Mouse (Mus musculus): ENCODE data around the gene Akap6. TPM values are rescaled to one million over a fixed set of nuclear protein-coding genes. Genes with fewer than 3 reads are reported as not detected.

Gene Akap6
- total RNA-seq, 2 experiments from 2014 or later, result 50.8 to 56.3 TPM

- DNase-seq, result peak; percentile 82
Observed at GRCm38 (mm10) chr12:52910819-52911218, 211.6 kb downstream of the Akap6 start.

- DNase-seq, result no peak
Observed at GRCm38 (mm10) chr12:52918939-52919338, 219.8 kb downstream of the Akap6 start.

- no peak for DNase-seq
Observed at GRCm38 (mm10) chr12:52922510-52922909, 223.3 kb downstream of the Akap6 start.

GRCm38 (mm10) chr12:52925448-52925847 lies 226.3 kb downstream of the Akap6 start:
- DNase-seq, result no peak

GRCm38 (mm10) chr12:52933832-52934231 lies 234.6 kb downstream of the Akap6 start:
- DNase-seq, result no peak

- no peak for DNase-seq
Observed at GRCm38 (mm10) chr12:52934989-52935388, 235.8 kb downstream of the Akap6 start.

GRCm38 (mm10) chr12:52938786-52939185 lies 239.6 kb downstream of the Akap6 start:
- DNase-seq, result no peak

- no peak for DNase-seq
Observed at GRCm38 (mm10) chr12:52939324-52939946, 240.3 kb downstream of the Akap6 start.

- no peak for DNase-seq
Observed at GRCm38 (mm10) chr12:52941941-52942340, 242.8 kb downstream of the Akap6 start.

GRCm38 (mm10) chr12:52944274-52944673 lies 245.1 kb downstream of the Akap6 start:
- no peak for DNase-seq

- no peak for DNase-seq
Observed at GRCm38 (mm10) chr12:52944949-52945348, 245.8 kb downstream of the Akap6 start.

GRCm38 (mm10) chr12:52950660-52951059 lies 251.5 kb downstream of the Akap6 start:
- DNase-seq, result no peak

- no peak for DNase-seq
Observed at GRCm38 (mm10) chr12:52957587-52957986, 258.4 kb downstream of the Akap6 start.

GRCm38 (mm10) chr12:52957994-52958393 lies 258.8 kb downstream of the Akap6 start:
- DNase-seq, result no peak

- peak; percentile 8 for DNase-seq
Observed at GRCm38 (mm10) chr12:52991745-52992144, 292.6 kb downstream of the Akap6 start.

- no peak for DNase-seq
Observed at GRCm38 (mm10) chr12:53012336-53012735, 313.2 kb downstream of the Akap6 start.

- no peak for DNase-seq
Observed at GRCm38 (mm10) chr12:53014539-53014938, 315.4 kb downstream of the Akap6 start.

- DNase-seq, result no peak
Observed at GRCm38 (mm10) chr12:53024575-53025246, 325.5 kb downstream of the Akap6 start.

GRCm38 (mm10) chr12:53027308-53027707 lies 328.1 kb downstream of the Akap6 start:
- no peak for DNase-seq

GRCm38 (mm10) chr12:53028926-53029325 lies 329.7 kb downstream of the Akap6 start:
- DNase-seq, result no peak

- DNase-seq, result no peak
Observed at GRCm38 (mm10) chr12:53029910-53030309, 330.7 kb downstream of the Akap6 start.

GRCm38 (mm10) chr12:53032762-53033161 lies 333.6 kb downstream of the Akap6 start:
- peak; percentile 18 for DNase-seq

GRCm38 (mm10) chr12:53033404-53033913 lies 334.3 kb downstream of the Akap6 start:
- DNase-seq, result peak; percentile 12

GRCm38 (mm10) chr12:53040634-53041033 lies 341.5 kb downstream of the Akap6 start:
- DNase-seq, result no peak
